Mouse (Mus musculus): ENCODE results near the gene Plcb4. TPM values are rescaled to one million over a fixed set of nuclear protein-coding genes. Genes with fewer than 3 reads are reported as not detected.

The Plcb4 gene
- polyA plus RNA-seq, 1 experiment from 2014 or later, result 26.5 TPM

GRCm38 (mm10) chr2:135993314-135993713 lies 334.5 kb downstream of the Plcb4 start:
- no peak for DNase-seq (ENCODE audit: low read depth, low spot score)

GRCm38 (mm10) chr2:135995196-135995595 lies 336.4 kb downstream of the Plcb4 start:
- ATAC-seq, result no peak
- in situ Hi-C loops (cut with MboI; ENCODE audit: low pct_unique_long_range_greater_than_20kb), result no loop called here
- ChIA-PET POLR2A (no interaction called here), CTCF (interaction anchor here (1.5 kb wide), 1 partner anchor 10 kb away, joined by 5 read pairs; no protein-coding TSS in a partner anchor)
- DNase-seq (ENCODE audit: low read depth, low spot score), result no peak
- no peaks in the 10 kb centered on the region for H3K27me3 ChIP-seq
- TF ChIP-seq CTCF (IDR thresholded peaks at IDR 0.05), result no peak

More at GRCm38 (mm10) chr2:135993314-135993713, 334.5 kb downstream of the Plcb4 start:
- no peak for TF ChIP-seq CTCF (IDR thresholded peaks at IDR 0.05)
- H3K27me3 ChIP-seq, result no peaks in the 10 kb centered on the region
- ATAC-seq, result no peak
- ChIA-PET CTCF (interaction anchor here (1.1 to 1.4 kb wide), 4 partner anchors 11 to 149 kb away, joined by 3 to 4 read pairs (median 4); no protein-coding TSS in a partner anchor), POLR2A (no interaction called here)
- in situ Hi-C loops (cut with MboI; ENCODE audit: low pct_unique_long_range_greater_than_20kb), result no loop called here

- no peak for TF ChIP-seq CTCF (IDR thresholded peaks at IDR 0.05)
- no peak for DNase-seq (ENCODE audit: low read depth, low spot score)
Observed at GRCm38 (mm10) chr2:135996936-135997335, 338.1 kb downstream of the Plcb4 start.

GRCm38 (mm10) chr2:135997361-135998150 lies 338.7 kb downstream of the Plcb4 start:
- TF ChIP-seq CTCF (IDR thresholded peaks at IDR 0.05), result no peak
- in situ Hi-C loops (cut with MboI; ENCODE audit: low pct_unique_long_range_greater_than_20kb), result no loop called here
- H3K27me3 ChIP-seq, result no peaks in the 10 kb centered on the region
- ChIA-PET CTCF (no interaction called here), POLR2A (no interaction called here)
- DNase-seq (ENCODE audit: low read depth, low spot score) (no peak), ATAC-seq (no peak)

More at GRCm38 (mm10) chr2:135996936-135997335, 338.1 kb downstream of the Plcb4 start:
- in situ Hi-C loops (cut with MboI; ENCODE audit: low pct_unique_long_range_greater_than_20kb), result no loop called here
- no peaks in the 10 kb centered on the region for H3K27me3 ChIP-seq
- ATAC-seq, result no peak
- POLR2A ChIA-PET, result no interaction called here
- CTCF ChIA-PET, result no interaction called here

- POLR2A ChIA-PET, result no interaction called here
- no peaks in the 10 kb centered on the region for H3K27me3 ChIP-seq
- in situ Hi-C loops (cut with MboI; ENCODE audit: low pct_unique_long_range_greater_than_20kb), result no loop called here
- TF ChIP-seq CTCF (IDR thresholded peaks at IDR 0.05), result no peak
- no peak for ATAC-seq
- no peak for DNase-seq (ENCODE audit: low read depth, low spot score)
- CTCF ChIA-PET, result no interaction called here
Observed at GRCm38 (mm10) chr2:135998886-135999285, 340.1 kb downstream of the Plcb4 start.

- POLR2A ChIA-PET, result no interaction called here
- ATAC-seq, result no peak
- in situ Hi-C loops (cut with MboI; ENCODE audit: low pct_unique_long_range_greater_than_20kb), result no loop called here
- TF ChIP-seq CTCF (IDR thresholded peaks at IDR 0.05), result no peak
- DNase-seq (ENCODE audit: low read depth, low spot score), result no peak
- no peaks in the 10 kb centered on the region for H3K27me3 ChIP-seq
- CTCF ChIA-PET, result interaction anchor here (1.3 to 1.8 kb wide), 2 partner anchors 18 to 139 kb away, joined by 5 read pairs; no protein-coding TSS in a partner anchor
Observed at GRCm38 (mm10) chr2:135999361-135999760, 340.6 kb downstream of the Plcb4 start.

GRCm38 (mm10) chr2:136000933-136001332 lies 342.1 kb downstream of the Plcb4 start:
- in situ Hi-C loops (cut with MboI; ENCODE audit: low pct_unique_long_range_greater_than_20kb), result loop anchor here (10.0 kb wide), 1 partner anchor 134 kb away; no protein-coding TSS in a partner anchor

GRCm38 (mm10) chr2:136002118-136002517 lies 343.3 kb downstream of the Plcb4 start:
- DNase-seq (ENCODE audit: low read depth, low spot score) (no peak), ATAC-seq (peak; percentile 73)
- POLR2A ChIA-PET, result no interaction called here

More at GRCm38 (mm10) chr2:136000933-136001332, 342.1 kb downstream of the Plcb4 start:
- ChIA-PET CTCF (interaction anchor here (1.3 to 1.9 kb wide), 3 partner anchors 9 to 138 kb away, joined by 3 to 5 read pairs (median 5); no protein-coding TSS in a partner anchor), POLR2A (no interaction called here)
- H3K27me3 ChIP-seq, result no peaks in the 10 kb centered on the region
- TF ChIP-seq CTCF (IDR thresholded peaks at IDR 0.05), result no peak
- no peak for DNase-seq (ENCODE audit: low read depth, low spot score)
- no peak for ATAC-seq

GRCm38 (mm10) chr2:136003836-136004235 lies 345.0 kb downstream of the Plcb4 start:
- ChIA-PET POLR2A (no interaction called here), CTCF (no interaction called here)
- DNase-seq (ENCODE audit: low read depth, low spot score), result no peak
- H3K27me3 ChIP-seq, result no peaks in the 10 kb centered on the region
- no peak for ATAC-seq
- in situ Hi-C loops (cut with MboI; ENCODE audit: low pct_unique_long_range_greater_than_20kb), result loop anchor here (10.0 kb wide), 1 partner anchor 131 kb away; no protein-coding TSS in a partner anchor
- no peak for TF ChIP-seq CTCF (IDR thresholded peaks at IDR 0.05)

More at GRCm38 (mm10) chr2:136002118-136002517, 343.3 kb downstream of the Plcb4 start:
- in situ Hi-C loops (cut with MboI; ENCODE audit: low pct_unique_long_range_greater_than_20kb), result loop anchor here (10.0 kb wide), 1 partner anchor 133 kb away; no protein-coding TSS in a partner anchor
- TF ChIP-seq CTCF (IDR thresholded peaks at IDR 0.05), result peak; percentile 66
- CTCF ChIA-PET, result interaction anchor here (1.0 to 1.9 kb wide), 3 partner anchors 10 to 31 kb away, joined by 3 to 5 read pairs (median 3); no protein-coding TSS in a partner anchor
- no peaks in the 10 kb centered on the region for H3K27me3 ChIP-seq

- H3K27me3 ChIP-seq, result no peaks in the 10 kb centered on the region
- DNase-seq (ENCODE audit: low read depth, low spot score) (no peak), ATAC-seq (no peak)
- in situ Hi-C loops (cut with MboI; ENCODE audit: low pct_unique_long_range_greater_than_20kb), result loop anchor here (10.0 kb wide), 1 partner anchor 129 kb away; no protein-coding TSS in a partner anchor
- no peak for TF ChIP-seq CTCF (IDR thresholded peaks at IDR 0.05)
- ChIA-PET POLR2A (no interaction called here), CTCF (interaction anchor here (1.4 kb wide), 1 partner anchor 10 kb away, joined by 4 read pairs; no protein-coding TSS in a partner anchor)
Observed at GRCm38 (mm10) chr2:136006280-136006679, 347.5 kb downstream of the Plcb4 start.

GRCm38 (mm10) chr2:136012759-136013158 lies 353.9 kb downstream of the Plcb4 start:
- no peak for ATAC-seq
- DNase-seq (ENCODE audit: low read depth, low spot score), result no peak
- in situ Hi-C loops (cut with MboI; ENCODE audit: low pct_unique_long_range_greater_than_20kb), result no loop called here
- POLR2A ChIA-PET, result no interaction called here
- CTCF ChIA-PET, result interaction anchor here (1.5 kb wide), 1 partner anchor 19 kb away, joined by 4 read pairs; no protein-coding TSS in a partner anchor
- no peaks in the 10 kb centered on the region for H3K27me3 ChIP-seq
- TF ChIP-seq CTCF (IDR thresholded peaks at IDR 0.05), result no peak
